Mouse (Mus musculus) naive thymus-derived CD4-positive, alpha-beta T cell, adult 5 months (primary cell): ENCODE results near the gene Psmb11. TPM values are rescaled to one million over a fixed set of nuclear protein-coding genes. Genes with fewer than 3 reads are reported as not detected.

ENCODE experiments used
- polyA plus RNA-seq: library from polyadenylated mRNA; unstranded; fragments of 100-300 nt; shearing (Covaris generic); gene quantifications from one replicate; pipeline ENCODE4 v1.2.1, GENCODE M21; 2017

Psmb11 gene
- polyA plus RNA-seq = 0.07 TPM

GRCm38 (mm10) chr14:54621133-54621532, at the start of gene Psmb11:
Psmb11 (plus strand) TSS chr14:54621433.

GRCm38 (mm10) chr14:54577089-54577982, 43.9 kb upstream of the Psmb11 start, which contains the start of gene Ajuba:
Ajuba (minus strand) TSS chr14:54577558.

GRCm38 (mm10) chr14:54605752-54606321, 15.4 kb upstream of the Psmb11 start, which contains the start of gene 4931414P19Rik:
4931414P19Rik (minus strand) TSS chr14:54605993.

GRCm38 (mm10) chr14:54617897-54618365, 3.3 kb upstream of the Psmb11 start, which contains the start of gene Psmb5:
Psmb5 (minus strand) TSS chr14:54618022.

GRCm38 (mm10) chr14:54640946-54641304, 19.7 kb downstream of the Psmb11 start, which contains the start of gene Gm17606:
Gm17606 (plus strand) TSS chr14:54640952.

GRCm38 (mm10) chr14:54641305-54641969, 20.2 kb downstream of the Psmb11 start, which contains the start of gene Cdh24:
Cdh24 (minus strand) TSS chr14:54641364.

Other genes with a start within 250 kb of the Psmb11 start
- 1.2 TPM for gene Slc7a7, start 203.7 kb upstream of the Psmb11 start, polyA plus RNA-seq
- gene Mrpl52, start 194.5 kb upstream of the Psmb11 start, polyA plus RNA-seq = 69.2 TPM
- 0.49 TPM for gene Mmp14, start 189.8 kb upstream of the Psmb11 start, polyA plus RNA-seq
- gene Lrp10, start 157.3 kb upstream of the Psmb11 start, polyA plus RNA-seq = 182 TPM
- not detected for gene Rem2, start 145.3 kb upstream of the Psmb11 start, polyA plus RNA-seq
- gene Prmt5, start 103.9 kb upstream of the Psmb11 start, polyA plus RNA-seq = 32.4 TPM
- 23.9 TPM for gene Haus4, start 66.8 kb upstream of the Psmb11 start, polyA plus RNA-seq
- not detected for gene Ajuba, start 43.9 kb upstream of the Psmb11 start, polyA plus RNA-seq
- gene 4931414P19Rik, start 15.4 kb upstream of the Psmb11 start, polyA plus RNA-seq = 0.90 TPM
- 122 TPM for gene Psmb5, start 3.4 kb upstream of the Psmb11 start, polyA plus RNA-seq
- gene Gm17606, start 19.5 kb downstream of the Psmb11 start, polyA plus RNA-seq = not detected
- 3.2 TPM for gene Cdh24, start 19.9 kb downstream of the Psmb11 start, polyA plus RNA-seq
- gene 1700123O20Rik, start 64.8 kb downstream of the Psmb11 start, polyA plus RNA-seq = 72.4 TPM
- 153 TPM for gene Acin1, start 65.5 kb downstream of the Psmb11 start, polyA plus RNA-seq
- not detected for gene Gm29776, start 77.4 kb downstream of the Psmb11 start, polyA plus RNA-seq
- gene Cebpe, start 90.7 kb downstream of the Psmb11 start, polyA plus RNA-seq = not detected
- gene Slc7a8, start 160.5 kb downstream of the Psmb11 start, polyA plus RNA-seq = not detected
- not detected for gene Rnf212b, start 192.7 kb downstream of the Psmb11 start, polyA plus RNA-seq
- 3.7 TPM for gene Homez, start 249.5 kb downstream of the Psmb11 start, polyA plus RNA-seq